Mouse (Mus musculus) liver, adult 2 months (tissue): ENCODE results near the gene Tmprss11a. TPM values are rescaled to one million over a fixed set of nuclear protein-coding genes. Genes with fewer than 3 reads are reported as not detected.

Source experiments
- DNase-seq: peaks from one replicate; pipeline ENCODE4 v3.0.0-alpha.2; 2011; ENCODE audit warnings: low read depth, low spot score; ENCODE audit errors: extremely low read depth
- H3K27ac ChIP-seq: fragments of 200-500 bp; replicated peaks from 2 replicates; pipeline ENCODE4 v1.5.1; 2012; ENCODE audit warnings: low read depth, mild to moderate bottlenecking, control low read depth, inconsistent platforms, low read length; ENCODE audit not compliant: insufficient read depth
- H3K27me3 ChIP-seq: fragments of 200-500 bp; 2 replicates; pipeline ENCODE4 v1.6.1; 2012; ENCODE audit warnings: mild to moderate bottlenecking, moderate library complexity, low read length, inconsistent platforms; ENCODE audit not compliant: control insufficient read depth, insufficient read depth
- H3K36me3 ChIP-seq: fragments of 200-500 bp; 2 replicates; pipeline ENCODE4 v1.6.1; 2012; ENCODE audit warnings: low read length, inconsistent platforms; ENCODE audit not compliant: control insufficient read depth, insufficient read depth
- H3K4me1 ChIP-seq: fragments of 200-500 bp; 2 replicates; pipeline ENCODE4 v1.6.1; 2011; ENCODE audit warnings: low read length; ENCODE audit not compliant: control insufficient read depth, insufficient read depth
- H3K4me3 ChIP-seq: fragments of 200-500 bp; 2 replicates; pipeline ENCODE4 v1.5.1; 2011; ENCODE audit warnings: low read depth, mild to moderate bottlenecking, control low read depth, low read length, moderate library complexity; ENCODE audit not compliant: insufficient read depth
- H3K79me2 ChIP-seq: fragments of 200-500 bp; 2 replicates; pipeline ENCODE4 v1.6.1; 2012; ENCODE audit warnings: inconsistent platforms, mild to moderate bottlenecking, low read length, moderate library complexity; ENCODE audit not compliant: control insufficient read depth, insufficient read depth
- H3K9ac ChIP-seq: fragments of 200-500 bp; 2 replicates; pipeline ENCODE4 v1.6.1; 2012; ENCODE audit warnings: low read depth, mild to moderate bottlenecking, control low read depth, inconsistent platforms, low read length
- CTCF ChIP-seq: fragments of 200-500 bp; IDR thresholded peaks from 2 replicates; pipeline ENCODE4 v1.5.1; 2011; ENCODE audit warnings: low read depth, low read length, control low read depth
- POLR2A ChIP-seq: fragments of 200-500 bp; IDR thresholded peaks from 2 replicates; pipeline ENCODE4 v1.6.1; 2011; ENCODE audit warnings: low read length, control low read depth; ENCODE audit not compliant: insufficient read depth; ENCODE audit errors: extremely low read depth
- WGBS: fragments of 180-500 bp; shearing (Covaris S2); methylation state at CpG from one replicate; pipeline ENCODE4 v1.1.7; 2018; 5-methylcytosine and 5-hydroxymethylcytosine counted together
- polyA plus RNA-seq: library from polyadenylated mRNA; depleted of rRNA; stranded (reverse); fragments of >200 nt; gene quantifications from 2 replicates; pipeline ENCODE4 v1.2.3, GENCODE M21; 2012; rRNA removed
- total RNA-seq: library from RNA; depleted of rRNA; stranded (reverse); fragments of >200 nt; gene quantifications from 2 replicates; pipeline ENCODE4 v1.2.3, GENCODE M21; 2014; rRNA removed

The Tmprss11a gene
- not detected in 2 replicates for total RNA-seq
- not detected in 2 replicates for polyA plus RNA-seq

GRCm38 (mm10) chr5:86468890-86469289 is at the start of gene Tmprss11a:
TSS of gene Tmprss11a (minus strand) at chr5:86468990.
- no peak for DNase-seq
- Histone ChIP-seq H3K9ac (no peak within 1 kb of the TSS), H3K4me3 (no peak within 1 kb of the TSS), H3K27me3 (no peaks in the 10 kb centered on the region), H3K36me3 (no peaks in the 10 kb centered on the region), H3K27ac (no peak within 1 kb of the TSS), H3K79me2 (no peaks in the 10 kb centered on the region), H3K4me1 (peaks cover under 1% of the 10 kb centered on the region; the same call in 1 of the 2 replicates)
- WGBS: 64% methylated on average over 4 of the region's 4 CpGs
- no peak for TF ChIP-seq POLR2A
- TF ChIP-seq CTCF: no peak

- WGBS: 70% methylated on average over 9 of the region's 9 CpGs
- no peak for DNase-seq
- Histone ChIP-seq H3K27ac (no peak within 1 kb of the TSS), H3K9ac (no peak within 1 kb of the TSS), H3K79me2 (no peaks in the 10 kb centered on the region), H3K36me3 (no peaks in the 10 kb centered on the region), H3K4me3 (no peak within 1 kb of the TSS), H3K27me3 (no peaks in the 10 kb centered on the region), H3K4me1 (no peaks in the 10 kb centered on the region)
- TF ChIP-seq POLR2A: no peak
- no peak for TF ChIP-seq CTCF
Measured at GRCm38 (mm10) chr5:86518500-86518899, 49.7 kb upstream of the Tmprss11a start, which contains the start of gene Tmprss11g. TSS of gene Tmprss11g (minus strand) at chr5:86518600.

GRCm38 (mm10) chr5:86511538-86511937 is 42.7 kb upstream of the Tmprss11a start:
- WGBS: 82% methylated on average over 5 of the region's 5 CpGs
- Histone ChIP-seq H3K27ac (no peak overlapping the region), H3K27me3 (no peaks in the 10 kb centered on the region), H3K4me1 (no peaks in the 10 kb centered on the region), H3K4me3 (no peak overlapping the region), H3K79me2 (no peaks in the 10 kb centered on the region), H3K36me3 (no peaks in the 10 kb centered on the region), H3K9ac (no peak overlapping the region)
- DNase-seq: no peak
- TF ChIP-seq CTCF (no peak), POLR2A (no peak)

- Histone ChIP-seq H3K9ac (no peak overlapping the region), H3K27ac (no peak overlapping the region), H3K27me3 (no peaks in the 10 kb centered on the region), H3K4me1 (no peaks in the 10 kb centered on the region), H3K4me3 (no peak overlapping the region), H3K79me2 (no peaks in the 10 kb centered on the region), H3K36me3 (no peaks in the 10 kb centered on the region)
- 64% methylated on average over 1 of the region's 1 CpGs for WGBS
- DNase-seq: no peak
- TF ChIP-seq CTCF (no peak), POLR2A (no peak)
Measured at GRCm38 (mm10) chr5:86493453-86493852, 24.7 kb upstream of the Tmprss11a start.

GRCm38 (mm10) chr5:86482562-86482961 is 13.8 kb upstream of the Tmprss11a start:
- TF ChIP-seq CTCF: peak; percentile 55
- no peak for TF ChIP-seq POLR2A
- Histone ChIP-seq H3K79me2 (no peaks in the 10 kb centered on the region), H3K4me1 (no peaks in the 10 kb centered on the region), H3K27ac (no peak overlapping the region), H3K36me3 (no peaks in the 10 kb centered on the region), H3K9ac (no peak overlapping the region), H3K4me3 (no peak overlapping the region), H3K27me3 (no peaks in the 10 kb centered on the region)
- WGBS: 51% methylated on average over 2 of the region's 2 CpGs
- DNase-seq: peak; percentile 42

- H3K36me3 ChIP-seq: no peaks in the 10 kb centered on the region
- H3K9ac ChIP-seq: no peak overlapping the region
- H3K79me2 ChIP-seq: no peaks in the 10 kb centered on the region
- H3K4me3 ChIP-seq: no peak overlapping the region
- H3K27ac ChIP-seq: no peak overlapping the region
- H3K4me1 ChIP-seq: no peaks in the 10 kb centered on the region
- H3K27me3 ChIP-seq: no peaks in the 10 kb centered on the region
- TF ChIP-seq CTCF (no peak), POLR2A (no peak)
- DNase-seq: no peak
- WGBS: 61% methylated on average over 1 of the region's 1 CpGs
Measured at GRCm38 (mm10) chr5:86482031-86482430, 13.2 kb upstream of the Tmprss11a start.
